Mouse (Mus musculus) olfactory bulb, adult 2 months (tissue): Measurements from ENCODE around the gene Rbbp6. TPM values are rescaled to one million over a fixed set of nuclear protein-coding genes. Genes with fewer than 3 reads are reported as not detected.

Source experiments
- H3K27ac ChIP-seq: fragments of 200-500 bp; 2 replicates; pipeline ENCODE4 v1.5.1; 2012; ENCODE audit warnings: low read depth, low read length; ENCODE audit not compliant: insufficient read depth
- H3K4me1 ChIP-seq: fragments of 200-500 bp; 2 replicates; pipeline ENCODE4 v1.6.1; 2012; ENCODE audit warnings: low read length; ENCODE audit not compliant: control insufficient read depth, insufficient read depth
- H3K4me3 ChIP-seq: fragments of 200-500 bp; 2 replicates; pipeline ENCODE4 v1.5.1; 2012; ENCODE audit warnings: mild to moderate bottlenecking, low read depth, low read length, moderate library complexity; ENCODE audit not compliant: insufficient read depth
- CTCF ChIP-seq: fragments of 200-500 bp; IDR thresholded peaks from 2 replicates; pipeline ENCODE4 v1.5.1; 2012; ENCODE audit warnings: low read depth, mild to moderate bottlenecking, low read length, moderate library complexity; ENCODE audit not compliant: insufficient read depth
- POLR2A ChIP-seq: fragments of 200-500 bp; IDR thresholded peaks from 2 replicates; pipeline ENCODE4 v1.6.1; 2012; ENCODE audit warnings: mild to moderate bottlenecking, low read depth, low read length, moderate library complexity; ENCODE audit not compliant: insufficient read depth
- WGBS: fragments of 180-500 bp; shearing (Covaris S2); methylation state at CpG from one replicate; pipeline ENCODE4 v1.1.7; 2018; 5-methylcytosine and 5-hydroxymethylcytosine counted together
- polyA plus RNA-seq: library from polyadenylated mRNA; stranded (reverse); fragments of >200 nt; gene quantifications from 2 replicates; pipeline ENCODE4 v1.2.4, GENCODE M21; 2012; ENCODE audit warnings: low replicate concordance; ENCODE audit not compliant: missing spikeins, insufficient read depth, insufficient read length

Rbbp6 gene
- polyA plus RNA-seq, 1 experiment: 191 TPM

GRCm38 (mm10) chr7:122940371-122941075, 25.0 kb upstream of the Rbbp6 start:
- H3K4me3 ChIP-seq: no peak overlapping the region
- 22% methylated on average over 12 of the region's 12 CpGs for WGBS
- H3K27ac ChIP-seq: no peak overlapping the region
- TF ChIP-seq CTCF (no peak), POLR2A (no peak)
- H3K4me1 ChIP-seq: no peaks in the 10 kb centered on the region

- TF ChIP-seq CTCF: no peak
- Histone ChIP-seq H3K4me3 (no peak overlapping the region), H3K4me1 (no peaks in the 10 kb centered on the region), H3K27ac (no peak overlapping the region)
- 87% methylated on average over 8 of the region's 8 CpGs for WGBS
These were observed 23.4 kb upstream of the Rbbp6 start for GRCm38 (mm10) chr7:122942111-122942510.

GRCm38 (mm10) chr7:122945149-122945548, 20.3 kb upstream of the Rbbp6 start:
- 10% methylated on average over 1 of the region's 1 CpGs for whole genome bisulfite sequencing

GRCm38 (mm10) chr7:122949268-122949667, 16.2 kb upstream of the Rbbp6 start:
- no peak for TF ChIP-seq POLR2A
- TF ChIP-seq CTCF: no peak
- WGBS: 95% methylated on average over 3 of the region's 3 CpGs
- Histone ChIP-seq H3K4me3 (no peak overlapping the region), H3K4me1 (no peaks in the 10 kb centered on the region), H3K27ac (no peak overlapping the region)

More at GRCm38 (mm10) chr7:122945149-122945548, 20.3 kb upstream of the Rbbp6 start:
- Histone ChIP-seq H3K4me1 (no peaks in the 10 kb centered on the region), H3K4me3 (no peak overlapping the region), H3K27ac (no peak overlapping the region)
- no peak for TF ChIP-seq POLR2A
- no peak for TF ChIP-seq CTCF

GRCm38 (mm10) chr7:122951464-122951863, 14.0 kb upstream of the Rbbp6 start:
- WGBS: 79% methylated on average over 4 of the region's 4 CpGs
- H3K27ac ChIP-seq: no peak overlapping the region
- no peak for TF ChIP-seq CTCF
- no peak for TF ChIP-seq POLR2A
- no peaks in the 10 kb centered on the region for H3K4me1 ChIP-seq
- no peak overlapping the region for H3K4me3 ChIP-seq

GRCm38 (mm10) chr7:122952066-122952465, 13.4 kb upstream of the Rbbp6 start:
- 77% methylated on average over 6 of the region's 6 CpGs for WGBS
- no peak overlapping the region for H3K27ac ChIP-seq
- H3K4me3 ChIP-seq: no peak overlapping the region
- no peak for TF ChIP-seq POLR2A
- no peak for TF ChIP-seq CTCF
- no peaks in the 10 kb centered on the region for H3K4me1 ChIP-seq

GRCm38 (mm10) chr7:122954451-122955225, 10.8 kb upstream of the Rbbp6 start:
- 92% methylated on average over 11 of the region's 11 CpGs for WGBS
- TF ChIP-seq POLR2A (no peak), CTCF (no peak)

GRCm38 (mm10) chr7:122955226-122955955, 10.1 kb upstream of the Rbbp6 start:
- Histone ChIP-seq H3K4me3 (no peak overlapping the region), H3K27ac (no peak overlapping the region), H3K4me1 (no peaks in the 10 kb centered on the region)
- TF ChIP-seq POLR2A: no peak
- no peak for TF ChIP-seq CTCF
- WGBS: 71% methylated on average over 8 of the region's 8 CpGs

More at GRCm38 (mm10) chr7:122954451-122955225, 10.8 kb upstream of the Rbbp6 start:
- Histone ChIP-seq H3K27ac (no peak overlapping the region), H3K4me1 (no peaks in the 10 kb centered on the region), H3K4me3 (no peak overlapping the region)

GRCm38 (mm10) chr7:122968751-122969150, 3.3 kb downstream of the Rbbp6 start:
- no peak overlapping the region for H3K27ac ChIP-seq
- TF ChIP-seq CTCF (no peak), POLR2A (no peak)
- H3K4me3 ChIP-seq: no peak overlapping the region
- H3K4me1 ChIP-seq: peaks cover 3% of the 10 kb centered on the region
- 42% methylated on average over 4 of the region's 4 CpGs for WGBS
